Mouse (Mus musculus): ENCODE data around the gene Susd3.

DNA sequence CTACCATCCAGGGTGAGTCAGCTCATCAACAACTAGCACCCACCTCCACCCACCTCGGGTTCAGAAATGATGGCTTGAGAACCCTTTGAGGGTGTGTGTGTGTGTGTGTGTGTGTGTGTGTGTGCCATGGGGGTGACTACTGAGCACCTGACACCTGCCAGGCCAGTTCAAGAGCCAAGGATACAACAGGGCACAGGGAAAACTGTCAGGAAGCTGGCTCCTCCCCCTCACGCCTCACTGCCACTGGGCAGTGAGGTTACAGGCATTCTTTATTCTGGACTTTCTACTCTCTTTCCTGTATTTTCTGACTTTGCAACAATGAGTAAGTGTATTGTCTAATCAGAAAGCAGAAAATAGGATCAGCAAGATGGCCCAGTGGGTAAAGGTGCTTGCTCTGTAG, 1.1 kb upstream of the Susd3 start:
- TF ChIP-seq EP300 (IDR thresholded peaks at IDR 0.05; ENCODE audit: low read depth): no peak
- TF ChIP-seq CTCF (IDR thresholded peaks at IDR 0.05; ENCODE audit: low read depth): no peak

Measured in liver, postnatal 0 days (tissue).